8 mouse cellular contexts compared by ENCODE assay signal in genomic region chrX:151046777-151047430, GRCm38 (mm10). TPM values are rescaled to one million over a fixed set of nuclear protein-coding genes. Genes with fewer than 3 reads are reported as not detected.
A peak's percentile ranks its signal among the peaks of the same experiment; 100 is the strongest.
DNase-seq lines count a peak whose midpoint lies in the region; ATAC-seq and TF ChIP-seq lines count a peak whose summit lies in the region.

No protein-coding gene starts in this region.

- H3K36me3 ChIP-seq in megakaryocyte, embryonic 14.5 days (replicated peaks; ENCODE audit: low read length), result no peaks in the 10 kb centered on the region

- peaks cover 17% of the 10 kb centered on the region for H3K9me3 ChIP-seq in megakaryocyte, embryonic 14.5 days

- no peak for TF ChIP-seq CTCF in cortical plate, adult 2 months (IDR thresholded peaks at IDR 0.05; ENCODE audit: extremely low read depth, insufficient read depth, low read length)

- peak overlapping the region; percentile 89 for H3K27ac ChIP-seq in cortical plate, adult 2 months (ENCODE audit: insufficient read depth, low read length)

- TF ChIP-seq POLR2A in cortical plate, adult 2 months (IDR thresholded peaks at IDR 0.05; ENCODE audit: extremely low read depth, insufficient read depth, low read length), result 0 out of 2 replicates have a peak, but pooled peaks have one; percentile 28

- ATAC-seq in inflammation-experienced regulatory T-cells, adult 6 months, result peak; percentile 56

- intact Hi-C loops in gastrocnemius, postnatal 14 days (cut with DNase I; ENCODE audit: low total_unique reads), result no loop called here

- no peaks in the 10 kb centered on the region for H3K4me1 ChIP-seq in cortical plate, adult 2 months (ENCODE audit: control insufficient read depth, insufficient read depth, low read length)
- peaks cover 10% of the 10 kb centered on the region for H3K4me1 ChIP-seq in megakaryocyte, embryonic 14.5 days

- H3K4me3 ChIP-seq in cortical plate, adult 2 months (ENCODE audit: insufficient read depth, low read length), result peak overlapping the region; percentile 51
- H3K4me3 ChIP-seq in megakaryocyte, embryonic 14.5 days (replicated peaks), result peak overlapping the region; percentile 89

- peak; percentile 89 for DNase-seq in adipocyte (ENCODE audit: low spot score)
- DNase-seq in gastrocnemius, postnatal 14 days, result peak; percentile 83
- DNase-seq in left cerebral cortex, adult 8-10 months (ENCODE audit: low spot score in 2 of 2), result peak; percentile 46 to 67
- DNase-seq in right cerebral cortex, postnatal 14 days, result peak; percentile 77
- peak; percentile 70 to 85 for DNase-seq in urinary bladder, postnatal 36 days (ENCODE audit: low spot score in 2 of 2)

- peaks cover 66% of the 10 kb centered on the region for H3K27me3 ChIP-seq in megakaryocyte, embryonic 14.5 days (replicated peaks)

RNA-seq across cellular contexts. Expression of gene Fgd1, which starts 1.0 kb away (rescaled TPM):
- 14.0 and 15.8 TPM in 2 replicates for polyA plus RNA-seq in cortical plate, adult 2 months (2012; rRNA removed)
- 1 to 10 TPM; 4.7 to 5.6 TPM for total RNA-seq in gastrocnemius, postnatal 14 days (2021)
- polyA plus RNA-seq in inflammation-experienced regulatory T-cells, adult 6 months (2017; shearing (Covaris generic)), result under 1 TPM; 0.19 to 0.36 (median 0.22) TPM
- total RNA-seq in left cerebral cortex, adult 8-10 months (2022), result 10 to 100 TPM; 15.6 to 18.7 (median 16.9) TPM
- polyA plus RNA-seq in megakaryocyte, embryonic 14.5 days (2012; ENCODE audit: insufficient read depth, low replicate concordance), result 0.36 TPM in 1 of 2 replicates, not detected in the other

RNA-seq across cellular contexts. Expression of gene Gnl3l, which starts 29.8 kb away (rescaled TPM):
- polyA plus RNA-seq in cortical plate, adult 2 months (2012; rRNA removed), result 78.9 and 79.7 TPM in 2 replicates
- 10 to 100 TPM; 32.9 to 35.0 TPM for total RNA-seq in gastrocnemius, postnatal 14 days (2021)
- polyA plus RNA-seq in inflammation-experienced regulatory T-cells, adult 6 months (2017; shearing (Covaris generic)), result 10 to 100 TPM; 24.4 to 27.4 (median 25.1) TPM
- 100 to 1,000 TPM; 204 to 216 (median 206) TPM for total RNA-seq in left cerebral cortex, adult 8-10 months (2022)
- polyA plus RNA-seq in megakaryocyte, embryonic 14.5 days (2012; ENCODE audit: insufficient read depth, low replicate concordance), result 0.62 TPM in 1 of 2 replicates, not detected in the other

RNA-seq across cellular contexts. Expression of gene Tsr2, which starts 49.4 kb away (rescaled TPM):
- 60.0 and 65.9 TPM in 2 replicates for polyA plus RNA-seq in cortical plate, adult 2 months (2012; rRNA removed)
- total RNA-seq in gastrocnemius, postnatal 14 days (2021), result 1 to 10 TPM; 8.7 to 9.7 TPM
- 10 to 100 TPM; 14.9 to 22.5 (median 17.1) TPM for polyA plus RNA-seq in inflammation-experienced regulatory T-cells, adult 6 months (2017; shearing (Covaris generic))
- total RNA-seq in left cerebral cortex, adult 8-10 months (2022), result 100 to 1,000 TPM in 1 of 4 experiments, 10 to 100 TPM in 3; 85.8 to 104 (median 93.2) TPM
- 0.57 and 6.5 TPM in 2 replicates for polyA plus RNA-seq in megakaryocyte, embryonic 14.5 days (2012; ENCODE audit: insufficient read depth, low replicate concordance)

Comparison
In these comparisons a context has a peak if more than half of its experiments do, and no peak if none do; other contexts are left out.
1. Peak in every context shown above with its lines: DNase-seq, ATAC-seq, H3K4me3 ChIP-seq and H3K27ac ChIP-seq.
2. RNA of gene Fgd1, which starts 1.0 kb away (polyA plus RNA-seq): 14.0 to 15.8 TPM in cortical plate, adult 2 months; 0.36 TPM in megakaryocyte, embryonic 14.5 days and 0.19 to 0.36 TPM in inflammation-experienced regulatory T-cells, adult 6 months; every median in the first group is over 10 times any median in the second.
3. RNA of gene Gnl3l, which starts 29.8 kb away (polyA plus RNA-seq): 78.9 to 79.7 TPM in cortical plate, adult 2 months and 24.4 to 27.4 TPM in inflammation-experienced regulatory T-cells, adult 6 months; 0.62 TPM in megakaryocyte, embryonic 14.5 days; every median in the first group is over 10 times any median in the second.